Mouse (Mus musculus) olfactory bulb, adult 2 months (tissue): Measurements from ENCODE around the gene Cacna1c.

Experiments
- CTCF ChIP-seq: fragments of 200-500 bp; IDR thresholded peaks from 2 replicates; pipeline ENCODE4 v1.5.1; 2012; ENCODE audit warnings: low read depth, mild to moderate bottlenecking, low read length, moderate library complexity; ENCODE audit not compliant: insufficient read depth
- POLR2A ChIP-seq: fragments of 200-500 bp; IDR thresholded peaks from 2 replicates; pipeline ENCODE4 v1.6.1; 2012; ENCODE audit warnings: mild to moderate bottlenecking, low read depth, low read length, moderate library complexity; ENCODE audit not compliant: insufficient read depth

GRCm38 (mm10) chr6:118713286-118713685, 482.9 kb downstream of the Cacna1c start:
- TF ChIP-seq POLR2A (no peak), CTCF (no peak)
